Mouse (Mus musculus): ENCODE results near the gene Slc15a1.
A peak's percentile ranks its signal among the peaks of the same experiment; 100 is the strongest.

Slc15a1 gene

DNA sequence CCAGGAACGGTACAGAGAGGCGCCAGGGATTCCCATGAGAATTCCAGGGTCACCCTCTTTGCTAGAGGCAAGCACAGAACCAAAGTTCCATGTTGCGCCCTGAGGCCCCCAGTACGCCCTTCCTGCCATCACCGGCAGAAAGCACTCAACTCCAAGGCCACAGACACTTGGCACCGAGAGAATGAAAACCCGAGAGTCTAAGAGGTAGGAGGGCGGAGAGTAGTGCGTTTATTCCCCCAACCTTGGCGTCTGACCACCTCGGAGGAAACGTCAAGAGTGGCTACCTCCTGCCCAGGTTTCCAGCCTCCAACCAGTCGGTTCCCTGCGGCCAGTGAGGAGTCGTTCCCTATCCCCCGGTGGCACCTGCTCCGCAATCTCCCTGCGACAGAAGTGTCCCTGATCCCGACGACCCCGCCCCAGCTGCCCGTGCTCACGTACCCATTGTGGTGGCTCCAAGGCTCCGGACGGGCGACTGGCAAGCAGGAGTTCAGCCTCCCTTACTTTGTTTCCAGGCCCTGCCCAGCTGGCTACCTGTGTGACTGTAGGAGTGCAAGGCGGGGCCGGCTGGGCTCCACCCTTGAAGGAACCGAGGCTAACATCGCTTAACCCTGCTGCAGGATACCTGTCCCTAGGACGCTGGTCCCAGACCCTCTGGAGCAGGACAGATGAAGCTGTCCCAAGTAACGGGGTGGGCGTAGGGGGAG lies at the start of gene Slc15a1:
Gene Slc15a1 (minus strand): TSS at position 472 of the 704 bp plus-strand sequence.
- DNase-seq (ENCODE audit: low spot score in 2 of 2) = peak; percentile 9 to 11

DNA sequence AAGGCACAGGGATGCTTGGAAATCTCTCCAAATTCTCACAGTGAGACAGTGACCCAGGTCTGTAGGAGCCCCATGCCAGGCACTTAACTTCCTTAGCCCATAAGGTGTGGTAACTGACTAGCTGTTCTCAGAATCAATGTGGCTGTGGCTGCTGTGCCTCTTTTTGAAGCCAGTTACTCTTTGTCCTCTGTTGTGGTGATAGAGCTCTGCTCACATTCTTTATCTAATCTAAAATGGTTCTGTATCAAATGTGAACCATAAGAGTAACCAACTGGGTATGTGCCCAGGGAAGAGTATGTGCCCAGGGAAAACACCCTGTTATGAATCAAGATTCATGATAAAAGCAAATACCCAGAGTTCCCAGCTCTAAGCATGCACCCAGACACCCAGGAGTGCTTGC lies 48.7 kb upstream of the Slc15a1 start:
- no peak for DNase-seq (ENCODE audit: low spot score in 2 of 2)

DNA sequence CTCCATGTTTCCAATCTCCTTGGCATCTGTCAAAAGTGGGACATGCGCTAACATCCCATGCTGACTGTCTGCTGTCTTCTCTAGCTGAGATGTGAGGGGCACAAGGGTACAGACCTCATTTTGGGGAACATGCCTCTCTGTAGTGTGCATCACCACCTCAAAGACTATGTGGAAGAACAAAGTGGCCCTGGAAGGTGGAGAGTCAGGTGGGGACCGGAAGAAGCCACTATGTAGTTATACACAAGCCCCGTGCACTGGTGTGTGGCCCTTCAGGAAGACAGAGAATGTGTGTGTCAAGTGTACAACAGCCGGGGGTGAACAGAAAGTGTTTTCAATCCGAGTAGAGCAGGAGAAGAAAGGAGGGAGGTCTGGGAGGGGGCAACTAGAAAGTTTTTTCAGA lies 47.5 kb upstream of the Slc15a1 start:
- no peak for DNase-seq (ENCODE audit: low spot score in 2 of 2)

DNA sequence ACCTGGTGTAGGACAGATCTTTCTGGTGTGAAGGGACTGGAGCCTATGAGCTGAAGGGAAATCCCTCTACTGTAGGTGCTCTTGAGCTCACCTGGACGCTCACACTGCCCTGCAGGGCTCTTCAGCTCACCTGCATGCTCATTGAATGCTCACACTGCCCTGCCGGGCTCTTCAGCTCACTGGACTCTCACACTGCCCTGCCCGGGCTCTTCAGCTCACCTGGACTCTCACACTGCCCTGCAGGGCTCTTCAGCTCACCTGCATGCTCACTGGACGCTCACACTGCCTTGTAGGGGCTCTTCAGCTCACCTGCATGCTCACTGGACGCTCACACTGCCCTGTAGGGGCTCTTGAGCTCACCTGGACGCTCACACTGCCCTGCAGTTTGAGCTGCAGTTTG lies 44.8 kb upstream of the Slc15a1 start:
- DNase-seq (ENCODE audit: low spot score in 2 of 2) = no peak

DNA sequence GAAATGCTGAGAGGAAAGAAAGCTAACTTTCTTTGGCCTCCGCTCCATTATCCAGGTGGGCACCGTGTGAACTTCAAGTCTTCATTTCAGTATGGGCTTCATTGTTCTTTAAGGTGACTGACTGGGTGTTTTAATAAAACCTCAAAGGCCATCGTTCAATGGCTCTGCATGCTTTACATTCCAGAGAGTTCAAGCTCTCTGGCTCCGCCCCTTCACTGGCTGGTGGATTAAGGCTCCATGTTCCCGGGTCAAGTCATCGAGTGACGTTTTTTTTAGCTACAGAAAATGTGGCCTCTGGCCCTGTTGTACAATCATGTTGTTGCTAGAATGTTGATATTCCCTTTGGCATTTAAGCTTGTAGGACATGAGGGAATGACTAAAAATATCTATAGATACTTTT lies 42.7 kb upstream of the Slc15a1 start:
- no peak for DNase-seq (ENCODE audit: low spot score in 2 of 2)

DNA sequence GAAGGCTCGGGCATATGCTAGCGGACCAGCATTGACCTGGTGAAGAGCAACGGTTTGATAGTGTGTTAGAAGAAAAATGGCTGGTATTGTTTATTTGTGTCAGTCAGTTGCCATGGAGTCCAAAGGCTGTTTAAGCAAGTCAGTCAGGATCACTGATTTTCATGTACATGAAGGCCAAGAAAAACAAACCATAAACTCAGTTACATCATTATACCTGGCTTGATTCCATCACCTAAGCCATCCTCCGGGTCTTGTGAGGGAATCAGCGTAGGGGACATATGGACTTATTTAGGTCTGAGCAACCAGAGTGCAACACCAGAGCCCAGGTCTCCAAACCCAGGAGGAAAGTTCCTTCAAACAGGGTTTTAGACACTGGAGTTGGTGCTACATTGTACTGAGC lies 41.6 kb upstream of the Slc15a1 start:
- no peak for DNase-seq (ENCODE audit: low spot score in 2 of 2)

DNA sequence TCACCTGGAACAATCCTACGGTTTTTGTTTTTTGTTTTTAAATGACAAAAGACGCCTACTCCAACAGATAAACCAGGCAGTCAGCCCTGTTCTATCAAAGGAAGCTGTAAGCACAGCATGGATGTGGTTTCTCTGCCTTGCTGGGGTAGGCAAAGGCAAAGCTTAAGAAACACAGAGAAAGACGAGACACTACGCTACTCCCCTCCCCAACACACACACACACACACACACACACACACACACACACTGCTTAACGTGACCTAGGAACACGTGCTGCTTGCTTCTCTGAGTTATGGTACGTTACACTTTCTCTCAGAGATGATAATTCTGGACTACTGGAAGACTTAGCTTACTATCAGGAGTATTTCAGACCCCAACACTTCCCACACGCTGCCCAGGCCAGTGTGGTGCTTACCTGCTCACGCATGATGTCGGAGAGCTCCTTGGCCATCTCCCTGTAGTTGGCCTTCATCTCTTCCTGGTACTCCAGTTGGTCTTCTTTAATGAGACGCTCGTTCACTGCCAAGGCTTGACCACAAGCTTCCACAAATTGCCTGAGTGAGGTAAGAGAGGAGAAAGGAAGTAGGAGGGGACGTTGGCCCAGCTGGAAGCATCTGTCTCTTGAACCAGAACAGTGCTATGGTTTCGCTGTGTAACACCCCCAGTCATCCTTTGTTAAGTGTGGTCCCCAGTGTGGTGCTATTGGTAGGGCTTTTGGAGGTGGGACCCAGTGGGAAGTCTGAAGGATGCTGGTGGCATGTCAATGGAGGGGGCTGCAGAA lies 40.7 kb upstream of the Slc15a1 start:
- no peak for DNase-seq (ENCODE audit: low spot score in 2 of 2)

DNA sequence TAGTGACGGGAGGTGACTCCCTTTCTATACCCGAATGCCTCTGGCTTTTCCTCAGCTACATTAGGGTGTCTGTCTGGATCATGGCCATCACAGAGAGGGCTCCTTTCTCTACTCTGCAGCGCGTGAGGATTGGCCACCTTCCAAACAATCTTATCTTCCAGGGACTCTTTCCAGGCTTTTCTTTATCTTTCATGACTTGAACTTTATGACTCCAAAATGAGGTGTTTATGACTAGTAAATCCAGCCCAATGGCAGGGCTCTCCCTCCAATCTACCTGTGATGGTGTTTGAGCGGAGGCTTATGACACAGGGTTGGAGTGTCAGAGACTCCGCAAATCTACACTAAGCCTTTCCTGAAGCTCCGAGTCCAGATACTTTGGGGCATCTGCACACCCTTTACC lies 36.2 kb upstream of the Slc15a1 start:
- no peak for DNase-seq (ENCODE audit: low spot score in 2 of 2)

DNA sequence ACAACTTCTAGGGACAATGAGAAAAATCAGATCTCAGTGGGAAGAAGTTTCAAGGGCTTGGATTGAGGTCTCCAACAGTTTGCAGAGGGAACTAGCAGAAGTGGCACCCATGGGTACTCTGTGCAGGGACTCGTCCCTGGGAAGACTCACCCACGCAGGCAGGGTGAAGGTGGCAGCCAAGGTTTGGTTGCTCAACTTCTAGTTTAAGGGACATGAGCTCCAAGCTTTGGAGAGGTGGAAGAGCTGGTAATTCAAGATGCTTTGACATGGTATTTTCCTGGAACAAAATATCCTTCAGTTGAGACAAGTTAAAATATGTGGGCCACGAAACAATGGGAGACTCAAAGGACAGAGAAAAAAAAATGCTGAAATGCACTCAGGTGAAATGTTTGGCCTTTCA lies 29.4 kb upstream of the Slc15a1 start:
- no peak for DNase-seq (ENCODE audit: low spot score in 2 of 2)

DNA sequence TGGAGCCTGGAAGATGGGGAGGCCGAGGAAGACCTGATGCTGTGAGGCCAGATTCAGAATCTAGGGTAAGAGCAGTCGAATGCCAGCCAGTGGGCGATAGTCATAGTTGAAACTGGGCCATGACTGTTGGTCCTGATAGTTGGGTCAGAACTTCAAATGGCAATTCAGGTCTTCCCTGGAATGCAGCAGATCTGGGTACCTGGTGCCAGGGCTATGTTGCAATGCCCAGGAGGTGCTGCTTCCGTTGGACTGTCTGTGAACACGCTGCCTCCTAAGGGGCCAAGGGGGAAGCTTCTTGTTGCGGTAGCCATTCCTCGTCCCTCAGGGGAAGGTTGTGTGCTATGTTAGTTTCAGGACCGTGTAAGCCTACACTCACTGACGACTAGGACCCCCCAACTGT lies 25.8 kb upstream of the Slc15a1 start:
- no peak for DNase-seq (ENCODE audit: low spot score in 2 of 2)

DNA sequence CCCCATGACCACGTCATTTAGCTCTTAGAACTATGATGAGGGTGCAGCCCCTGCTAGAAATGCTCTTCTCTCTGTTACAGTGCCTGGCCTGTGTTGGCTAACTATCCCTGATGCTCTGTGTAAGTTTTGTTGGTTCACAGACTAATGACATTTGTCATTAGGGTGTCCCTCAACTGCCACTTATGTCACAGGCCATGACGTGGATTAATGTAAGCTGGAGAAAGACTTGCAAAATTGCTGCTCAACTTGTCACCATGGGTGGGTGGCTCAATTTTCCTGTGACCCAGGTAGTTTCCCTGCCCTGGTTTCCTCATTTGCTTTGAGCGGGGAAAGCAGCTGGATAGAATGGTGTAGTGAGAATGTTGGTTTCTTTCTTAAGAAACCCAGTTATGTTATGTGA lies 22.8 kb upstream of the Slc15a1 start:
- DNase-seq (ENCODE audit: low spot score in 2 of 2) = no peak

DNA sequence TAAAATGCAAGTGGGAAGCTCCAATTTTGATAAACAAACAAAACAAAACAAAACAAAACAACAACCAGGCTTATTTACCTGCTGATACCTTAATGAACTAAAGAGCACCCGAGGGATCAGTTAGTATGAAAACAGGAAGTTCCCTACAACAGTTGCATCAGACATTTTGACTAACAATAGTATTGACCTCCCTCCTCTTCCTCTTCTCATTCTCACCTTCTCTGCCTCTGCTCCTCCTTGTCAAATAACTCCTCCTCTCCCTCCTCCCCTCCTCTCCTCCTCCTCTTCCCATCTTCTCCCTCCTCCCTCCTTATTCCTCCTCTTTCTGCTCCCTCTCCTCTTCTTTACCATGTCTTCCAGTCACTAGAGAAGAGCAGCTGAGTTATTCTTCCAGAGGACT lies 22.1 kb upstream of the Slc15a1 start:
- no peak for DNase-seq (ENCODE audit: low spot score in 2 of 2)

DNA sequence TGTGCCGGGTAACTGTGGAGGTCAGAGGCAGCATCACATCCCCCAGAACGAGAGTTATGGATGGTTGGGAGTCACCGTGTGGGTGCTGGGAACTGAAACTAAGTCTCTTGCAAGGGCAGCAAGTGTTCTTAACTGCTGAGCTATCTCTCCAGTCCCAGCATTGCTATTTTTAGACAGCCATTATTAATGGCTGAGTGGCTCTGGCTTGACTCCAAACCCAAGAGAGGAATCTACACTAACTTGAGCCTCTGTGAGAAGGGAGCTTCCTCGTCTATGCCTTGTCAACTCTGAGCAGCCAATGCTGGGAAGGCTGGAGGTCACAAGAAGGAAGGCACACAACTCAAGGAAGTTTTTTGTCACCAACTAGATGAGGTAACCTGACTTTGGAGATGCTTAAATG lies 16.7 kb upstream of the Slc15a1 start:
- no peak for DNase-seq (ENCODE audit: low spot score in 2 of 2)

DNA sequence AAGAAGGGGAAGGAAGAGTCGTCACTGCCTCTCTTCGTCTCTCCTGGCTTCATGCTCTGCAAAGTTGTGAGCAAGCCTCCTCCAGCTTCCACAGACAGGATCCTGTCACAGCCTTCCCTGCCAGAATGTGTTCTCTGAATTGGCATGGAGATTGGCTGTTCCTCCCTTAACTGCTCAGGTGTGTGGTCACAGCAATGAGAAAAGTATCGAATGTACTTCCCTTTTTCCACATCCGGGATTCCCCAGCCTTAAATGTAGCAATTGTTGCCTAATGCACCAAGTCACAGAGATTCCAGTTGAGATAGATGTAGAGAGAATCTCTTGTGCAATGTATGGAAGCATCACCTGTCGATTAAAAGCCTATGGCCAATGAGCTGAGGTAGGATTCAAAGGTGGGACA lies 11.8 kb upstream of the Slc15a1 start:
- no peak for DNase-seq (ENCODE audit: low spot score in 2 of 2)

DNA sequence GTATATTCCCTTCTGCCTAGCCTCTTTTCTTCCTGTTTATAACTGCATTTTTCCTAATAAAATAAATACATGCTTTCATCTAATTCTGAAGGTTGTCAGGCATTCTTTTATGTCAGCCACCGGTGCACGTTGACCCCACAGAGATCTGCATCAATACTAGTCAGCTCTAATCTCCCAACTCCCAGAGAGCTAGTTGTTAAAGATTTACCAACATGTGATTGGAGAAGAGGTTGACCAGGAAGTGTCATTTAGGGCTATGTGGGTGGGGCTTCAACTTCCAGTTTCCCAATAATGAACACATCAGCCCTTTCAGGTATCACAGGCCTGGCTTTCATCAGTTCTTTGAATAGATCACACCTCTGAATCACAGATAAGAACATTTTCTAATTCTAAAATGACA lies 3.9 kb upstream of the Slc15a1 start:
- no peak for DNase-seq (ENCODE audit: low spot score in 2 of 2)

DNA sequence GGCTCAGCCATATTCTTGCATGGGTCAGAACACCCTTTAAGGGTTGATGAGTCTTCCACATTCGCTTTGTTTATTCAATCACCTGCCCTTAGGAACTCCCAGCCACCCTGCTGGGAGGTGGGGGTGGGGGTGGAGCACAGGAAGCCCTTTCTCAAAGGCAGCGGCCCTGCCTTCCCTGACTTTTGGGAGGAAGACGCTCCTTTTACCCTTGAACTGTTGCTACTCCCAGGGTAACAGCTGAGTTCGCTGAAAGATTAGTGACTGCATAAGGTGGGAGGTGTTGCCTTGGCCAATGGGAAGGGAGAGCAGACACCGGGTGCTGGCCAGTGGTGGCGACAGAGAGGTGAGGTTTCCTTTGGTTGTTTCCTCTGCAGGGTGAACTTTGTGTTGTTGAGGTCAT lies 1.3 kb upstream of the Slc15a1 start:
- no peak for DNase-seq (ENCODE audit: low spot score in 2 of 2)

DNA sequence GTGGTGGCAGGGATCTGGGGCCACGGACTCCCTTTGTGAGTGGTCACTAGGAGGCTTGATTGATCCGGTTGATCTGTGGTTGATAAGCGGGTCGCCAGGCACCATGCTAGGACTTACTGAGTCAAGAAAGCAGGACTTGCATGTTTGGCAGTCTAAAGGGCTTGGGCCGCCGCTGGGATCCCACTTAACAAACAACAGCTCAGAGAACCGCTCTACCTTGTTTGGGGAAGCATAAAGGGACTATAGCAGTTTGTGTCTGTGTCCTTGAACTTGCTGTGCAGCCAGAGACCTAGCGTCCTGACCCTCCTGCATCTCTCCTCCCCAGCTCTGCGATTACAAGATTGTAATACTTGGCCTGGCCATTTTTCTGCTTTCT lies 421 bp upstream of the Slc15a1 start:
- DNase-seq (ENCODE audit: low spot score in 2 of 2) = no peak

DNA sequence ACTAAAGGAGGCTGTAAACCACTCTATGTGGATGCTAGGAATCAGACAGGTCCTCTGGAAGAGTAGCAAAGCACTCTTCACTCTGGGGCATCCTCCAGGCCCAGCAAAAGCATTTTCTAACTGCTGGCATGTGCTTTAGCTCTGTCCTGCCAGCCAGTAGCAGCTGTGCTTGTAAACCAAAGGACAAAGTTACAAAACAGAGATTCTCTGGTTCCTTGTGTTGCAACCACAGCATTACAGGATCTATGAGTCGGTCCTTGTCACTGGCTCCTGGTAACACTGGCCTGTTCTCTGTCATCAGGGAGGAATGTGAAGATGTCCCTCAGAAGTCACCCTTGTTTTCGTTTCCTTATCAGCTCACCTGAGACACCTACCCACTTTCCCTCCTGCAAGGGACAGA lies 4.5 kb downstream of the Slc15a1 start:
- no peak for DNase-seq (ENCODE audit: low spot score in 2 of 2)

DNA sequence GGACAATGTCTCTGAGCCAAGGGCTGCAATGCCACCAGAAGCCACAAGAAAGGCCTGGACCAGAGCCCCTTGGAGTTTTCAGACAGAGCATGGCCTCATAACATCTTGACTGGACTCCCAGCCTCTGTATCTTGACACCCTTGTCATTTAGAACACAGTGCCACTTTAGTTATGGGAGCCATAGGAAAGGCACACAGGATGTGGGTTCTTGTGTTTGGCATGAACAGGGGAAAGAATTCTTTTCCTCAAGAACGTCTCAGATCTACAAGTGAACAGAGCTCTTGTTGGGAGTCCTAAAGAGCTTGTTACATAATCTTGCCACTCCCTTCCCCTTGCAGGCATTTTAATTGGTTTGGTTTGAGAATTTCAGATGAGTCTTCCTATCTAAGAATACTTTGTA lies 5.3 kb downstream of the Slc15a1 start:
- DNase-seq (ENCODE audit: low spot score in 2 of 2) = no peak

DNA sequence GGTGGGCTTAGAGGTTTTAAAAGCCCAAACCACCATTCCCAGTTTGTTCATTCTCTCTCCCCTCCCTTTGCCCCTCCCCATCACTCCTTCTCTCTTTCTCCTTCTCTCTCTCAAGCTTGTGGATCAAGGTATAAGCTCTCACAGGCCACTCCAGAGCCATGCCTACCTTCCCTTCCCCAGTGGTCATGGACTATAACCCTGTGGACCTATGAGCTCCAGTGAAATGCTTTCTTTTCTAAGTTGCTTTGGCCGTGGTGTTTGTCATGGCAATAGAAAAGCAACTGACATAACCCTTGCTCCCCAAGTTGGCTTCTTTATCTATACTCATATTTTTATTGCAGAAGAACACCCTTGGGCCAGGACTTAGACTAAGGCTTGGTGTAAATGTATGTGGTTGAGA lies 7.3 kb downstream of the Slc15a1 start:
- DNase-seq (ENCODE audit: low spot score in 2 of 2) = no peak

DNA sequence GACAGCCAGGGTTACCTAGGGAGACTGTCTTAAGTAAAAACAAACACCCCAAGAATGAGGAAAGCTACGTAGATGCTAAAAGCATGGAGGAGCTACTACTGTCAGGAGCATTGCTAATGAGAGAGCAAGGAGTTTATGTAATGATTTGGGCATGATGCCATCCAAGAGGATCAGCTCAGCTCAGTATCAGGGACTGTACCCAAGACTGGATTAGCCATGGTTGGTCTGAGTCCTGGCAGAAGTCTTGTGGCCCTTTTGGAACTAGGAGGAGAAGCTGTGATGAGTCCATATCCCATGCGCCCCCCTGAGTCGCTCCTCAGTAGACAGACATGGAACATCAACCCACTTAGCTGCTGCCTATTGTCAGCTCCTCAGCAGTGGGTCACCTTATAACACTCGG lies 9.3 kb downstream of the Slc15a1 start:
- DNase-seq (ENCODE audit: low spot score in 2 of 2) = no peak

DNA sequence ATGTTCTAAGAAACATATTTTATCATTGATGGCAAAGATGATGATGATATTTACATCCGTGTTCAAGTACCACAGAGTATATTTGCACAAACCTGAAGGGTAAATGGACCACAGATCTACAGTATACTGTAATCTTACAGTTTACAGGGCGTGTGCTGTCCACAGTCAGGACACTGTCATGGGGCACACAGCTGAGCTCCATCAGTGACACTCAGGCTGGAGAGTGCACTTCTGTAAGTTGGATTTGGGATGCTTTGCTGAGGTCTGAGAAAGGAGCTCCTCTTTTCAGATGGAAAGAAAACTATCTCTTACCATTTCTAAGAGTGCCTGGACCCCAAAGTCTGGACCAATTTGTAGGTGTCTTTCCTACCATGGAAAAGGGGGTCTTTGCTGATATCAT lies 9.9 kb downstream of the Slc15a1 start:
- no peak for DNase-seq (ENCODE audit: low spot score in 2 of 2)

DNA sequence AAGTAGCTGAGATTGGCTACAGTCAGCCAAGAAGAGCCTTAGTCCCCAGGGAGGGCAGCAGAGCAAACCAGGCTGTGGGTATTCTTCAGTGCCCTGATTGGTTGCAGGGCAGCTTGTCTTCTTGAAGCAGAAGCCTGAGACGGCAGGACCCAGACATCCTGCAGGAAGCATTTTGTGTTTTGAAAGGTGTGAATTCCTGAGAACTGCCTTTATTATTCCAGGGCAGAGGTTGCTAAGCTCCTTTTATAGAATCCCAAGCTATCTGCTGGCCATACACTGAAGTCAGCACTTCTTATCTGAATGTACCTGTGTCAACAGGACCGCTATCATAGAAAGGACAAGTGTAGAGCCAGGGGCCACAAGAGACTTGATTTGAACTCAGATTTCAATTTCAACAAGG lies 10.8 kb downstream of the Slc15a1 start:
- no peak for DNase-seq (ENCODE audit: low spot score in 2 of 2)

DNA sequence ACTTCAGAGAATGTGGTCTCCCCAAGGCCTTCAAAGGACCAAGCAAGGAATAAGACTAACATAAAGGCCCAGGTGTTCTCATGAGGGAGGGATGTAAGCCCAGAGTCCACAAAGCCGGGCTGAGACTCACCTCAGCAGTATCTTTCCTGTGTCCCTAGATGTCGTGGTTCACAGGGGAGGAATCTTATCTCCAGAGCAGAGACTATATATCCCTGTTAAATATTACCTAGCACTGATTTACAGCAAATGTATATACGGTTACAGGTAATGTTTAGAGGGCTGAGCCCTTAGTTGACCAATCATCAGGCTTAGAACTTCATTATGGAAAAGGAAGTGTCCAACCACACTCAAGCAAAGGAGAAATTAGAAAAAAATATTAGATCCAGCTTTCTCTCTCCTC lies 11.3 kb downstream of the Slc15a1 start:
- no peak for DNase-seq (ENCODE audit: low spot score in 2 of 2)
